In genomic region chr19:53517370-53518096, GRCm38 (mm10) we compare ENCODE assay signal across 11 mouse cellular contexts. TPM values are rescaled to one million over a fixed set of nuclear protein-coding genes. Genes with fewer than 3 reads are reported as not detected.
DNase-seq lines count a peak whose midpoint lies in the region; ATAC-seq and TF ChIP-seq lines count a peak whose summit lies in the region.
"Had no signal": no experiment of that assay in that cellular context is flagged by ENCODE, and none has a peak within 500 bp of the region (broad histone marks: within the 10 kb centered on the region; RNA-seq: fewer than 3 reads in every experiment).

No protein-coding gene starts in this region.

- peak; percentile 37 for DNase-seq in kidney, adult 2 months
- no peak for DNase-seq in kidney, postnatal 4 days
- DNase-seq in brain, adult 2 months (ENCODE audit: low read depth, low spot score) = peak; percentile 92
- DNase-seq in layer of hippocampus, adult 11-12 months (ENCODE audit: low spot score) = no peak
- DNase-seq in left cerebral cortex, adult 8-10 months (ENCODE audit: low spot score in 2 of 2) = no peak
- DNase-seq in spleen, adult 12 weeks (ENCODE audit: low spot score) = no peak
- DNase-seq: embryo, embryonic 11 days; thymus, adult 18-20 months had no signal

- ATAC-seq in forebrain, embryonic 13.5 days = peak; percentile 80
- peak; percentile 69 for ATAC-seq in neural tube, embryonic 13.5 days (ENCODE audit: low read depth)

- H3K36me3 ChIP-seq in kidney, adult 2 months (ENCODE audit: control insufficient read depth, insufficient read depth, low read length) = no peaks in the 10 kb centered on the region
- no peaks in the 10 kb centered on the region for H3K36me3 ChIP-seq in forebrain, embryonic 13.5 days (ENCODE audit: poor library complexity, severe bottlenecking)
- no peaks in the 10 kb centered on the region for H3K36me3 ChIP-seq in neural tube, embryonic 13.5 days

- no peak for TF ChIP-seq POLR2A in kidney, adult 2 months (IDR thresholded peaks at IDR 0.05; ENCODE audit: low read depth, low read length)

- H3K4me1 ChIP-seq in kidney, adult 2 months (ENCODE audit: control insufficient read depth, insufficient read depth, low read length) = no peaks in the 10 kb centered on the region
- peaks cover 14% of the 10 kb centered on the region for H3K4me1 ChIP-seq in forebrain, embryonic 13.5 days
- peaks cover 10% of the 10 kb centered on the region; the same call in 1 of the 2 replicates for H3K4me1 ChIP-seq in neural tube, embryonic 13.5 days (replicated peaks)

- 32% methylated on average over 18 of the region's 18 CpGs for WGBS in kidney, adult 2 months
- 21% methylated on average over 18 of the region's 18 CpGs for WGBS in forebrain, embryonic 13.5 days
- WGBS in neural tube, embryonic 13.5 days = 39% methylated on average over 18 of the region's 18 CpGs

- H3K27ac ChIP-seq in kidney, adult 2 months (ENCODE audit: insufficient read depth, low read depth, low read length) = no peak overlapping the region
- H3K27ac ChIP-seq in forebrain, embryonic 13.5 days = peak overlapping the region; percentile 3; the same call in 1 of the 2 replicates
- peak overlapping the region; percentile 11; the same call in 1 of the 2 replicates for H3K27ac ChIP-seq in neural tube, embryonic 13.5 days (replicated peaks)
- H3K27ac ChIP-seq: liver, embryonic 14.5 days had no signal

- H3K27me3 ChIP-seq in kidney, adult 2 months (replicated peaks; ENCODE audit: control insufficient read depth, insufficient read depth, low read length) = no peaks in the 10 kb centered on the region
- H3K27me3 ChIP-seq in forebrain, embryonic 13.5 days = no peaks in the 10 kb centered on the region
- no peaks in the 10 kb centered on the region for H3K27me3 ChIP-seq in neural tube, embryonic 13.5 days

- H3K9me3 ChIP-seq in forebrain, embryonic 13.5 days (replicated peaks) = no peaks in the 10 kb centered on the region
- no peaks in the 10 kb centered on the region for H3K9me3 ChIP-seq in neural tube, embryonic 13.5 days

- H3K9ac ChIP-seq in forebrain, embryonic 13.5 days = no peak overlapping the region
- H3K9ac ChIP-seq in neural tube, embryonic 13.5 days = no peak overlapping the region
- H3K9ac ChIP-seq: liver, embryonic 14.5 days had no signal

- H3K4me2 ChIP-seq in forebrain, embryonic 13.5 days = no peak overlapping the region
- H3K4me2 ChIP-seq in neural tube, embryonic 13.5 days = no peak overlapping the region

- TF ChIP-seq CTCF in kidney, adult 2 months (conservative IDR thresholded peaks at IDR 0.05; ENCODE audit: insufficient read depth, insufficient read length, low read depth, low read length) = no peak

- no peak overlapping the region for H3K4me3 ChIP-seq in kidney, adult 2 months (ENCODE audit: insufficient read depth, low read depth, low read length)
- H3K4me3 ChIP-seq in forebrain, embryonic 13.5 days = no peak overlapping the region
- no peak overlapping the region for H3K4me3 ChIP-seq in neural tube, embryonic 13.5 days

RNA-seq across cellular contexts. Expression of gene Dusp5, which starts 11.4 kb away (rescaled TPM):
- polyA plus RNA-seq in kidney, adult 2 months (2012; rRNA removed) = 1.0 and 2.0 TPM in 2 replicates
- 1.5 and 1.8 TPM in 2 replicates for polyA plus RNA-seq in forebrain, embryonic 13.5 days (2015; fragmentation: Nextera tagmentation; extraction: Ambion mirVana)
- 2.7 TPM in 2 replicates for polyA plus RNA-seq in neural tube, embryonic 13.5 days (2015; fragmentation: Nextera tagmentation; extraction: Ambion mirVana)
- total RNA-seq in left cerebral cortex, adult 8-10 months (2022) = 10 to 100 TPM in 2 of 4 experiments, 1 to 10 TPM in 2; 7.8 to 12.1 (median 10.0) TPM

Comparison
In these comparisons a context has a peak if more than half of its experiments do, and no peak if none do; other contexts are left out.
1. DNase-seq: peak in kidney, adult 2 months (single experiment) and brain, adult 2 months (single experiment); none in kidney, postnatal 4 days (0 of 2), layer of hippocampus, adult 11-12 months (single experiment), left cerebral cortex, adult 8-10 months (0 of 2) and spleen, adult 12 weeks (single experiment).